Mouse (Mus musculus) CH12.LX (cell line): Measurements from ENCODE around the gene Nsd1.

ENCODE experiments used
- CHD2 ChIP-seq: IDR thresholded peaks from 2 replicates; pipeline ENCODE4 v1.6.1; 2011; ENCODE audit warnings: low read length, improper control_type of control experiment
- CTCF ChIP-seq, 2 experiments: IDR thresholded peaks in 1 of 2; conservative IDR thresholded peaks in 1 of 2; 2 replicates each; pipeline ENCODE4 v1.5.1; 2011 to 2012; ENCODE audit warnings: low read depth in 2 of 2, low read length in 2 of 2, improper control_type of control experiment in 1 of 2, inconsistent platforms in 1 of 2, mild to moderate bottlenecking in 1 of 2, moderate library complexity in 1 of 2
- ELF1 ChIP-seq: IDR thresholded peaks from 2 replicates; pipeline ENCODE4 v1.6.1; 2014; ENCODE audit warnings: low read depth, mild to moderate bottlenecking, inconsistent platforms, low read length, improper control_type of control experiment
- EP300 ChIP-seq: IDR thresholded peaks from 2 replicates; pipeline ENCODE4 v1.6.1; 2011; ENCODE audit warnings: low read length, improper control_type of control experiment
- MAX ChIP-seq: IDR thresholded peaks from 2 replicates; pipeline ENCODE4 v1.6.1; 2011; ENCODE audit warnings: low read length, improper control_type of control experiment
- MEF2A ChIP-seq: IDR thresholded peaks from 2 replicates; pipeline ENCODE4 v1.6.1; 2014; ENCODE audit warnings: low read depth, mild to moderate bottlenecking, inconsistent platforms, low read length, improper control_type of control experiment, borderline replicate concordance
- POLR2A ChIP-seq: IDR thresholded peaks from 2 replicates; pipeline ENCODE4 v1.6.1; 2011; ENCODE audit warnings: low read depth, mild to moderate bottlenecking, improper control_type of control experiment, low read length
- POLR2AphosphoS2 ChIP-seq: IDR thresholded peaks from 2 replicates; pipeline ENCODE4 v1.6.1; 2011; ENCODE audit warnings: low read depth, low read length, improper control_type of control experiment
- SMC3 ChIP-seq: IDR thresholded peaks from 2 replicates; pipeline ENCODE4 v1.6.1; 2011; ENCODE audit warnings: low read depth, low read length, improper control_type of control experiment
- USF2 ChIP-seq: conservative IDR thresholded peaks from 2 replicates; pipeline ENCODE4 v1.6.1; 2011; ENCODE audit warnings: low read depth, low read length, improper control_type of control experiment
- ZKSCAN1 ChIP-seq: IDR thresholded peaks from 2 replicates; pipeline ENCODE4 v1.6.1; 2012; ENCODE audit warnings: low read depth, inconsistent platforms, low read length, improper control_type of control experiment, borderline replicate concordance

GRCm38 (mm10) chr13:55288854-55289253 is 79.3 kb downstream of the Nsd1 start:
- peak in 1 of 2 experiments; percentile 38; a peak in 2 of 4 replicates for TF ChIP-seq CTCF (conservative IDR thresholded peaks at IDR 0.05 in 1 of 2, IDR thresholded peaks at IDR 0.05 in 1 of 2; ENCODE audit: low read depth in 2 of 2, low read length in 2 of 2)
- no peak for TF ChIP-seq POLR2A
- no peak for TF ChIP-seq EP300
- no peak for TF ChIP-seq USF2
- TF ChIP-seq ELF1, result no peak
- TF ChIP-seq ZKSCAN1, result no peak
- TF ChIP-seq MAX, result no peak
- no peak for TF ChIP-seq CHD2
- no peak for TF ChIP-seq POLR2AphosphoS2
- 0 out of 2 replicates have a peak, but pooled peaks have one; percentile 6 for TF ChIP-seq SMC3
- TF ChIP-seq MEF2A, result no peak
